Mouse (Mus musculus): ENCODE measurements around the gene Luzp1. TPM values are rescaled to one million over a fixed set of nuclear protein-coding genes. Genes with fewer than 3 reads are reported as not detected.

The Luzp1 gene
- total RNA-seq, 2 experiments from 2014 or later: 32.6 to 36.2 TPM

GRCm38 (mm10) chr4:136462086-136462838, 7.3 kb upstream of the Luzp1 start, which contains the start of gene 6030445D17Rik:
Gene 6030445D17Rik (plus strand): TSS chr4:136462250.
- peak; percentile 69 to 83 for DNase-seq (ENCODE audit: low spot score in 2 of 2)

- DNase-seq (ENCODE audit: low spot score in 2 of 2): peak in 1 of 2 experiments; percentile 13
These were observed 6.8 kb upstream of the Luzp1 start for GRCm38 (mm10) chr4:136462839-136463178.

- DNase-seq (ENCODE audit: low spot score in 2 of 2): peak in 1 of 2 experiments; percentile 9
These were observed 6.1 kb upstream of the Luzp1 start for GRCm38 (mm10) chr4:136463436-136463835.

GRCm38 (mm10) chr4:136466226-136466625, 3.3 kb upstream of the Luzp1 start:
- DNase-seq (ENCODE audit: low spot score in 2 of 2): peak in 1 of 2 experiments; percentile 41

GRCm38 (mm10) chr4:136468553-136469327, 821 bp upstream of the Luzp1 start:
- no peak for DNase-seq (ENCODE audit: low spot score in 2 of 2)

- no peak for DNase-seq (ENCODE audit: low spot score in 2 of 2)
These were observed 383 bp downstream of the Luzp1 start for GRCm38 (mm10) chr4:136469941-136470346.

GRCm38 (mm10) chr4:136470347-136471071, 948 bp downstream of the Luzp1 start:
- DNase-seq (ENCODE audit: low spot score in 2 of 2): peak; percentile 38 to 56

GRCm38 (mm10) chr4:136476692-136477091, 7.1 kb downstream of the Luzp1 start:
- no peak for DNase-seq (ENCODE audit: low spot score in 2 of 2)

GRCm38 (mm10) chr4:136486549-136486948, 17.0 kb downstream of the Luzp1 start:
- DNase-seq (ENCODE audit: low spot score in 2 of 2): no peak

GRCm38 (mm10) chr4:136495993-136496392, 26.4 kb downstream of the Luzp1 start:
- no peak for DNase-seq (ENCODE audit: low spot score in 2 of 2)

- no peak for DNase-seq (ENCODE audit: low spot score in 2 of 2)
These were observed 36.1 kb downstream of the Luzp1 start for GRCm38 (mm10) chr4:136505426-136506215.

- no peak for DNase-seq (ENCODE audit: low spot score in 2 of 2)
These were observed 40.3 kb downstream of the Luzp1 start for GRCm38 (mm10) chr4:136509857-136510256.

GRCm38 (mm10) chr4:136511708-136512107, 42.1 kb downstream of the Luzp1 start:
- no peak for DNase-seq (ENCODE audit: low spot score in 2 of 2)

- DNase-seq (ENCODE audit: low spot score in 2 of 2): peak in 1 of 2 experiments; percentile 15
These were observed 43.3 kb downstream of the Luzp1 start for GRCm38 (mm10) chr4:136512905-136513304.

GRCm38 (mm10) chr4:136518141-136518540, 48.6 kb downstream of the Luzp1 start:
- no peak for DNase-seq (ENCODE audit: low spot score in 2 of 2)

- no peak for DNase-seq (ENCODE audit: low spot score in 2 of 2)
These were observed 49.0 kb downstream of the Luzp1 start for GRCm38 (mm10) chr4:136518576-136518975.

GRCm38 (mm10) chr4:136519866-136520265, 50.3 kb downstream of the Luzp1 start:
- DNase-seq (ENCODE audit: low spot score in 2 of 2): no peak

GRCm38 (mm10) chr4:136521898-136522297, 52.3 kb downstream of the Luzp1 start:
- DNase-seq (ENCODE audit: low spot score in 2 of 2): no peak

GRCm38 (mm10) chr4:136524309-136524708, 54.7 kb downstream of the Luzp1 start:
- DNase-seq (ENCODE audit: low spot score in 2 of 2): no peak

GRCm38 (mm10) chr4:136526412-136526811, 56.9 kb downstream of the Luzp1 start:
- DNase-seq (ENCODE audit: low spot score in 2 of 2): peak in 1 of 2 experiments; percentile 48

GRCm38 (mm10) chr4:136545151-136545550, 75.6 kb downstream of the Luzp1 start:
- DNase-seq (ENCODE audit: low spot score in 2 of 2): no peak

Measured in gastrocnemius, postnatal 4 days (tissue).